Mouse (Mus musculus): Measurements from ENCODE around the gene Gmfg. TPM values are rescaled to one million over a fixed set of nuclear protein-coding genes. Genes with fewer than 3 reads are reported as not detected.
A peak's percentile ranks its signal among the peaks of the same experiment; 100 is the strongest.

Gmfg gene
- polyA plus RNA-seq, 1 experiment from 2014 or later = 4.5 TPM

- no peak for ATAC-seq (ENCODE audit: low FRiP score)
- Histone ChIP-seq H3K4me1 (no peaks in the 10 kb centered on the region), H3K27me3 (no peaks in the 10 kb centered on the region), H3K36me3 (replicated peaks) (peaks cover 95% of the 10 kb centered on the region), H3K4me3 (replicated peaks) (no peak overlapping the region), H3K27ac (no peak overlapping the region), H3K9ac (no peak overlapping the region), H3K9me3 (no peaks in the 10 kb centered on the region), H3K4me2 (no peak overlapping the region)
Measured at GRCm38 (mm10) chr7:28417368-28417767, 19.9 kb upstream of the Gmfg start.

GRCm38 (mm10) chr7:28418096-28418670 is 19.1 kb upstream of the Gmfg start:
- Histone ChIP-seq H3K4me1 (no peaks in the 10 kb centered on the region), H3K9ac (no peak overlapping the region), H3K36me3 (replicated peaks) (peaks cover 95% of the 10 kb centered on the region), H3K4me3 (replicated peaks) (no peak overlapping the region), H3K4me2 (no peak overlapping the region), H3K9me3 (no peaks in the 10 kb centered on the region), H3K27me3 (no peaks in the 10 kb centered on the region), H3K27ac (no peak overlapping the region)
- WGBS = 88% methylated on average over 8 of the region's 8 CpGs
- no peak for ATAC-seq (ENCODE audit: low FRiP score)

DNA sequence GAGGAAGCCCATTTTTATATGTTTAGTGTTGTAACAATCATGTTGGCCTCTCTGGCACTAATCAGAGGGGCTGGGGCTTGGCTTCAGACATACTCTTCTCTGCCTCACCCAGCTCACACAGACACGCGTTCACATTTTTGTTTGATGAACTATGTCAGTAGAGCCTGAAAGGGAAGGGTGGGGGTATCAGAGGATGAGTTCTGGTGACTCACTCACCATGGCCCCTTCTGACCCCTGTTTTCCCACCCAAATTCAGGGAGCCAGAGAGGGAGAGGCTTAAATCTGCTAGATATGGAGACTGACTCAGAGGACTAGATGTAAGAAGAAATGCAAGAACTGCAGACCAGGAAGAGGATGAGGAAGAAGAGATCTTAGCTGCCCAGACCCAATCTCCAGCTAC is 17.8 kb upstream of the Gmfg start:
- Histone ChIP-seq H3K4me3 (replicated peaks) (no peak overlapping the region), H3K36me3 (replicated peaks) (peaks cover 95% of the 10 kb centered on the region), H3K9ac (no peak overlapping the region), H3K27ac (no peak overlapping the region), H3K4me1 (no peaks in the 10 kb centered on the region), H3K27me3 (no peaks in the 10 kb centered on the region), H3K4me2 (no peak overlapping the region), H3K9me3 (no peaks in the 10 kb centered on the region)
- WGBS = 98% methylated on average over 2 of the region's 2 CpGs
- ATAC-seq (ENCODE audit: low FRiP score) = no peak

- H3K9ac ChIP-seq = no peak overlapping the region
- ATAC-seq (ENCODE audit: low FRiP score) = no peak
- peaks cover 74% of the 10 kb centered on the region for H3K36me3 ChIP-seq (replicated peaks)
- H3K4me3 ChIP-seq (replicated peaks) = no peak overlapping the region
- no peaks in the 10 kb centered on the region for H3K27me3 ChIP-seq
- no peak overlapping the region for H3K27ac ChIP-seq
- WGBS = 87% methylated on average over 1 of the region's 1 CpGs
- no peak overlapping the region for H3K4me2 ChIP-seq
- H3K4me1 ChIP-seq = no peaks in the 10 kb centered on the region
- H3K9me3 ChIP-seq = no peaks in the 10 kb centered on the region
Measured at GRCm38 (mm10) chr7:28423018-28423417, 14.2 kb upstream of the Gmfg start.

GRCm38 (mm10) chr7:28427738-28428137 is 9.5 kb upstream of the Gmfg start:
- Histone ChIP-seq H3K4me3 (replicated peaks) (no peak overlapping the region), H3K4me2 (no peak overlapping the region), H3K9ac (no peak overlapping the region), H3K27ac (no peak overlapping the region), H3K27me3 (no peaks in the 10 kb centered on the region), H3K4me1 (peaks cover 5% of the 10 kb centered on the region), H3K36me3 (replicated peaks) (peaks cover 43% of the 10 kb centered on the region), H3K9me3 (no peaks in the 10 kb centered on the region)
- ATAC-seq (ENCODE audit: low FRiP score) = no peak

GRCm38 (mm10) chr7:28430512-28430911 is 6.7 kb upstream of the Gmfg start:
- Histone ChIP-seq H3K36me3 (replicated peaks) (peaks cover 38% of the 10 kb centered on the region; the same call in 1 of the 2 replicates), H3K4me3 (replicated peaks) (no peak overlapping the region), H3K4me2 (no peak overlapping the region), H3K9me3 (no peaks in the 10 kb centered on the region), H3K27me3 (no peaks in the 10 kb centered on the region), H3K9ac (no peak overlapping the region), H3K27ac (no peak overlapping the region), H3K4me1 (peaks cover 29% of the 10 kb centered on the region)
- 90% methylated on average over 1 of the region's 1 CpGs for WGBS
- ATAC-seq (ENCODE audit: low FRiP score) = no peak

DNA sequence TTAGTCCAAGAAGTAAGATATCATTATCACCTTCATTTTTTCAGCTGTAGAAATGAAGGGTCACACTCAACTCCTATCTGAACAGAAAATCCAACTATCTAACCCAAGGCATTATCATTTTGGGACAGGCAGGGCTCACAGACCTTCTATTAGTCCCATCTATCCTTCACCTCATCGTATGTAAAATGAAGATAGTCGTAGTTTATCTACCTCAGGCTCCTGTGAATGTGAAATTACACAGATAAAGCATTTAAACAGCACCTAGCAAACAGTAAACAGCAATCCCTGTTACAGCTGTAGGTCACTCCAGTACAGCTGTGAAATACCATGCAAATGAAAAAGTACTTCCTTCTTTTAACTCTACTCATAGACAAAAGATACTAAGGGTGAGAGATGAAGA is 5.0 kb upstream of the Gmfg start:
- H3K36me3 ChIP-seq (replicated peaks) = peaks cover 37% of the 10 kb centered on the region; the same call in 1 of the 2 replicates
- H3K27me3 ChIP-seq = no peaks in the 10 kb centered on the region
- H3K9me3 ChIP-seq = no peaks in the 10 kb centered on the region
- H3K9ac ChIP-seq = no peak overlapping the region
- H3K4me1 ChIP-seq = peaks cover 34% of the 10 kb centered on the region
- ATAC-seq (ENCODE audit: low FRiP score) = no peak
- H3K4me2 ChIP-seq = no peak overlapping the region
- no peak overlapping the region for H3K27ac ChIP-seq
- WGBS = 92% methylated on average over 2 of the region's 2 CpGs
- no peak overlapping the region for H3K4me3 ChIP-seq (replicated peaks)

DNA sequence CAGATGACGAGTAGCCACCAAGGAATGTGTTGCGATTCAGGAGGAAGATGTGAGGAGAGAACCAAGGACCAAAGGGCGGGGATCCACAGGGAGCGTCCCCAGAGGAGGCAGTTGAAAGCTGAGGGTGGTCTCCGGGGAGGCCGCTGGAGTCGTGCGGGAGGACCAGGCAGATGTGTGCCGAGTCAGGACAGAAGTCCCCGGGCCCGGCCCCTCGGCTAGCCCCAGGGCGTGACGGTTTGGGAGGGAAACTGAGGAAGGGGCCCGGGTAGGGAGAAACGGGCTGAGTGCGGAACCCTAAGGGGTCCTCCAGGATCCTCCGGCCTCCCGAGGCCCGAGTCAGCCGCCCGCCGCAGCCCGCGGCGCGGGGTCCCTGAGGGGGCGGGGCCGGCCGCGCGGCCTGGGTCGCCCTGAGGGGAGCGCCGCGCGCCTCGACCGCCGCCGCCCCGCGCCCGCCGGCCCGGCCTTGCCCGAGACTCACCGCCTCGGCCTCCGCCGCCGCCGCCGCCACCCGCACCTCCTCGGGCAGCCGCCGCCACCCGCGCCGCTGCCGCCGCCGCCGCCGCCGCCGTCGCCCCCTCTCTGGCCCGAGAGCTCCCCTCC is 1.5 kb upstream of the Gmfg start:
- Histone ChIP-seq H3K4me2 (peak overlapping the region; percentile 90), H3K4me3 (replicated peaks) (peak overlapping the region; percentile 92), H3K9ac (peak overlapping the region; percentile 91), H3K27ac (0 out of 2 replicates have a peak overlapping the region, but pooled peaks have one; percentile 31), H3K4me1 (peaks cover 36% of the 10 kb centered on the region), H3K36me3 (replicated peaks) (peaks cover 25% of the 10 kb centered on the region; the same call in 1 of the 2 replicates), H3K9me3 (no peaks in the 10 kb centered on the region), H3K27me3 (no peaks in the 10 kb centered on the region)
- WGBS = 0% methylated on average over 19 of the region's 70 CpGs
- peak; percentile 27; the same call in 1 of the 2 replicates for ATAC-seq (ENCODE audit: low FRiP score)

DNA sequence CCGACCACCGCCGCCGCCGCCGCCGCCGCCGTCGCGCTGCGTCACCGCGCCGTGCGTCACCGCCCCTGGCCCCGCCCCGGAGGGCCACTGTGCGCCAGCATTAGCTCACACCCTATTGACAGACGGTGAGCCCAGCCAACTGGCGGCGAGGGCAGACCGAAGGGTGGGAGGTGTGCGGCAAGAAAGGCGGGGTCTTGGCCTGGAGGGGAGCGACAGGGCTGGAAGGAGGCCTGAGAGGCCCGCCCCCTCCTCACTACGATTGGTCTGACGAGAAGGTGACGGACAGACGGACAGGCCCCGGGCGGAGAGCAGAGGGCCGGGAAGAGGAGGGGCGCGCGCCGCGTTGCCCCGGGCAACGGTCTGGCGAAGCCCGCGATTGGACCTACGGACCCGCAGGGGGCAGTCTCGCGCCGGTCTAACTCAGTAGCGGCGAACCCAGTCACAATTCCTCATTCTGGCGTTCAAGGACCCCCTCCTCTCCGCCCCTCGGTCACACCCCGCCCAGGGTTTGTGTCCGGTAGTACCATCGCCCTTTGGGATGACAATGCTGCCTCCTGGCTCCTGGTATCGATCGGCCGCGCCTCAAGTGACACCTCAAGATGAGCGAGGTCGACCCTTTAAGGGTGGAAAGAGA is 859 bp upstream of the Gmfg start:
- Histone ChIP-seq H3K9me3 (no peaks in the 10 kb centered on the region), H3K36me3 (replicated peaks) (peaks cover 18% of the 10 kb centered on the region; the same call in 1 of the 2 replicates), H3K9ac (peak overlapping the region; percentile 91), H3K27ac (peak overlapping the region; percentile 56; the same call in 1 of the 2 replicates), H3K27me3 (no peaks in the 10 kb centered on the region), H3K4me3 (replicated peaks) (peak overlapping the region; percentile 92), H3K4me1 (peaks cover 36% of the 10 kb centered on the region), H3K4me2 (peak overlapping the region; percentile 62)
- under 1% methylated on average over 54 of the region's 64 CpGs for WGBS
- ATAC-seq (ENCODE audit: low FRiP score) = peak; percentile 99

GRCm38 (mm10) chr7:28437964-28438363 is 717 bp downstream of the Gmfg start:
- Histone ChIP-seq H3K9ac (no peak overlapping the region), H3K4me2 (no peak overlapping the region), H3K27me3 (no peaks in the 10 kb centered on the region), H3K9me3 (no peaks in the 10 kb centered on the region), H3K27ac (no peak overlapping the region), H3K4me3 (replicated peaks) (no peak overlapping the region), H3K4me1 (peaks cover 31% of the 10 kb centered on the region), H3K36me3 (replicated peaks) (peaks cover 11% of the 10 kb centered on the region; the same call in 1 of the 2 replicates)
- ATAC-seq (ENCODE audit: low FRiP score) = no peak

DNA sequence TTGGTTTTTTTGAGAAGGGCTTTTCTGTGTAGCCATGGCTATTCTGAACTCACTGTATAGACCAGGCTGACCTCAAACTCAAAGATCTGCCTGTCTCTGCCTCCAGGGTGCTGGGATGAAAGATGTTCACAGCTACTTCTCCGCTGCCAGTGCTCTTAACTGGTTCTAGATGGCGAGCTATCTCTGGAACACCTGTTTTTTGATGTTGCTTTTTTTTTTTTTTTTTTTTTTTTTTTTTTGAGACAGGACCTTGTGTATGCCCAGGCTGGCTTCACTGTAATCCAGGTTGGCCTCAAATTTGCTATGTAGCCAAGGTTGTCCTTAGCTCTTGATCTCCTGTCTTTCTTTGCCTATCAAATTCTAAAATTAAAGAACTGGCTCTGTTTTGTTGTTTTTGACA is 1.5 kb downstream of the Gmfg start:
- 89% methylated on average over 2 of the region's 2 CpGs for WGBS

DNA sequence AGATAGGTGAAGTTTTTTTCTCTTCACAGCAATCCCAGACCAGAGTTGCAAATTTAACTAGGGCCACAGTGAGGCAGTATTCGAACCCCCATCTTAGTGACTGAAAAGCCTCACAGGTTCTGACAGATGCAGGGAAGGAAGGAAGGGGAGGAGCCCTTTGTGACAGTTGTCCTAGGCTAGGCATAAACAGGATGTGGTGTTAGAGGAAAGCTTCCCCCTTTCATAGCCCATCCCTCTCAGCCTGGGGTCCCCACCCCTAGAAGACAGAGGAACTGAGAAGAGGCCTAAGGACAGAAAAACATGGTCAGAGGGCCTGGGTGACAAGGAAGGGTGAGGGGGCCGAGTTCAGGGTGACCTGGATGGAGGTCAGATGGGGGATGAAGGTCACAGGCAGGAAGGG is 3.5 kb downstream of the Gmfg start:
- no peak overlapping the region for H3K4me2 ChIP-seq
- no peaks in the 10 kb centered on the region for H3K9me3 ChIP-seq
- no peak overlapping the region for H3K27ac ChIP-seq
- 59% methylated on average over 2 of the region's 2 CpGs for whole genome bisulfite sequencing
- 0 out of 2 replicates have a peak, but pooled peaks cover 11% of the 10 kb centered on the region for H3K27me3 ChIP-seq
- no peak overlapping the region for H3K9ac ChIP-seq
- no peak overlapping the region for H3K4me3 ChIP-seq (replicated peaks)
- ATAC-seq (ENCODE audit: low FRiP score) = no peak
- no peaks in the 10 kb centered on the region for H3K36me3 ChIP-seq (replicated peaks)
- peaks cover 4% of the 10 kb centered on the region for H3K4me1 ChIP-seq

More for the DNA sequence above, 1.5 kb downstream of the Gmfg start:
- Histone ChIP-seq H3K36me3 (replicated peaks) (0 out of 2 replicates have a peak, but pooled peaks cover 4% of the 10 kb centered on the region), H3K4me3 (replicated peaks) (no peak overlapping the region), H3K9ac (no peak overlapping the region), H3K4me1 (peaks cover 23% of the 10 kb centered on the region), H3K9me3 (no peaks in the 10 kb centered on the region), H3K27ac (no peak overlapping the region), H3K4me2 (no peak overlapping the region), H3K27me3 (no peaks in the 10 kb centered on the region)
- ATAC-seq (ENCODE audit: low FRiP score) = no peak

Data from forebrain, embryonic 12.5 days (tissue).